Mouse (Mus musculus) adrenal gland, adult 2 months (tissue): ENCODE measurements around the gene Olfr13. TPM values are rescaled to one million over a fixed set of nuclear protein-coding genes. Genes with fewer than 3 reads are reported as not detected.
"Not testable (repeated sequence)": the region's sequence is repeated elsewhere in the genome, so short reads cannot be mapped to it uniquely, and the experiment has no call there.

Experiments
- DNase-seq: peaks from one replicate; pipeline ENCODE4 v3.0.0; 2021
- long read RNA-seq: library from polyadenylated mRNA; stranded (forward); transcript quantifications from one replicate; pipeline ENCODE4 v2.0.0, GENCODE M21; 2021
- polyA plus RNA-seq: library from polyadenylated mRNA; depleted of rRNA; stranded (reverse); fragments of >200 nt; gene quantifications from 2 replicates; pipeline ENCODE4 v1.2.3, GENCODE M21; 2012; rRNA removed
- total RNA-seq, 2 experiments: library from RNA; stranded (reverse); gene quantifications; 2 replicates each; pipeline ENCODE4 v1.2.3; 2021

Gene Olfr13
- total RNA-seq = not detected
- polyA plus RNA-seq = not detected in 2 replicates
- long read RNA-seq = 0 reads

DNA sequence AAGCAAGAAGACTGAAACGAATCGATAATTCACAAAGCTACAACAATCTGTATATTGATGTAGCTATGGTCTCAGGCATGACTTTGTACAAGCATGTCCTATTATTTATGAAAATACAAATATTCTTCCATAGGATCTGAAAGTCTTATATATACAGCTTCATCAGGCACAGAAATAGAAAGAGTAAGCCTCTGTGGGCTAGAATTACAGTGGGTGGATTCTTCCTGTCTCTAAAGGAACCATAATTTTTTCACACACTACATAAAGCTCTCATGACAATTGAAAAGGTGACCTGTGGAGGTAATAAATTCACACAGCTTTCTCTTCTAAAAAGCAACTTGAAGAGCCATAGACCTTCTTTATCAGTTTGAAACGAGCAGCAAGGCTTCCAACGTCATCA is at the start of gene Olfr13:
Gene Olfr13, plus strand, starts transcription at position 301 of the 400 bp plus-strand sequence.
- no peak for DNase-seq

GRCm38 (mm10) chr6:43146267-43146666 is 25.7 kb upstream of the Olfr13 start, which contains the start of gene Olfr237-ps1:
Gene Olfr237-ps1, plus strand, starts transcription at chr6:43146567.
- not testable (repeated sequence) for DNase-seq

DNA sequence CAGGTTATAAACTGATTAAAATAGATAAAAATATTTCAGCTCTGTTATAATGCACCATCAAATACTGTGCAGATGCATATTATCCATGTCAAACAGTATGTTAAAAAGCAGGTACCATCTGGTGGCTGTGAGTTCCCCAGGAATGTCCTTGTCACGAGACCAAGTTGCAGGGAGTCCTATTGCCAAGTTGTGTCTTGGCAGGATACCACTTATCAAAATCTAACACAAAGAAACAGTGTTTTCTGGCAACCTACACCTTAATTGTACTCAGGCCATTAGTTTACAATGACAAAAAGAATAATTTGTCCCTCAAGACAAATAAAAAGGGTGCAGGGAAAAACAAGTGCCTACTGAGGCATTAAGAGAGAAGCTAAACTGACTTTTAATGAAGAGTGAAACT is 12.4 kb upstream of the Olfr13 start:
- no peak for DNase-seq

- no peak for DNase-seq
These were observed 9.0 kb upstream of the Olfr13 start, which contains the start of gene Olfr437 for GRCm38 (mm10) chr6:43162982-43163381. Gene Olfr437, plus strand, starts transcription at chr6:43163282.

DNA sequence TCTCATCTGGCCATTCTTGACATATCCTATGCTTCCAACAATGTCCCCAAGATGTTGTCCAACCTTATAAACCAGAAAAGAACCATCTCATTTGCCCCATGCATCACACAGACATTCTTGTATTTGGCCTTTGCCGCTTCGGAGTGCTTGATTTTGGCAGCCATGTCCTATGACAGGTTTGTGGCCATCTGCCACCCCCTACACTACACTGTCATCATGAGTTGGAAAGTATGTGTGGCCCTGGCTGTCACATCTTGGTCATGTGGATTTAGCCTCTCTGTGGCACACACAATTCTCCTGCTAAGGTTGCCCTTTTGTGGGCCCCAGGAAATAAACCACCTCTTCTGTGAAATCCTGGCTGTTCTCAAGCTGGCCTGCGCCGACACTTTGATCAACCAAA is 4.7 kb upstream of the Olfr13 start:
- no peak for DNase-seq

DNA sequence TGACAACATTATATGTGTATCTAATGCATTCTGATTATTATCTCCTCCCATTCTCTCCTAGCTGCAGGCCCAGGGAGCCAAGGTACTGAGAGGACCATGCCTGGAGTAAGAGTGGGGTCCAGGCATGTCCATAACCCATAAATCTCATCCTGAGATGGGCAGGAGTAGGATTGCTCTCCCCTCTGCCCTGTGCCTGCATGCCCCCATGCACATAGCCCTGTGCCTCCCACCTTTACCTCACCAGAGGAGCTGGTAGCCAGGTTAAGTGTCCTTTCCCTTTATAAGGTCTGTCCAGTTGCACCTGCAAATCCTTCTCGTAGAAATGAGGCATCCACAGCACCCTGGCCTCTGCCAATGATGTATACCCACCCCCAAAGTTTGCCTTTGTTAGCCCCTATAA is 6.2 kb downstream of the Olfr13 start:
- no peak for DNase-seq

- DNase-seq = no peak
These were observed 6.9 kb downstream of the Olfr13 start for GRCm38 (mm10) chr6:43178584-43179501.

- DNase-seq = no peak
These were observed 19.0 kb downstream of the Olfr13 start for GRCm38 (mm10) chr6:43190986-43191385.

DNA sequence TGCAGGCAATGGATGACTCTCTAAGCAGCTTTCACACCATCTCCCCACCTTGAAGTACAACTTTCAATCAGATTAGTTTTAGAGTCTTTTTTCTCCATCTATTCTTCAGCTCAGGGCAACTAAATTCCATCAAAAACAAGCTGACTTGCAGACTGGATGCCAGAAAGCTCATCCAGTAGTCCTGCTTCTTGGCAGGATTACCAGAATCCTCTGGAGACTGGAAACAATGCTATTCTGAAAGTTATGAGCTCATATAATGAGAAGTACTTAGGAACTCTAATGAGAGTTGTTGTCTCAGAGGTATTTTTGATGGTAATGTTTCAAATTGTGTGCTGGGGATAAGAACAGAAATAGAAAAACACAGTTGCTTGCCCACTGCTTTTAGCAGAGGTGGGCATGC is 24.8 kb downstream of the Olfr13 start, which contains the start of gene Olfr435:
Gene Olfr435, plus strand, starts transcription at position 366 of the 400 bp plus-strand sequence.
- DNase-seq = no peak

DNA sequence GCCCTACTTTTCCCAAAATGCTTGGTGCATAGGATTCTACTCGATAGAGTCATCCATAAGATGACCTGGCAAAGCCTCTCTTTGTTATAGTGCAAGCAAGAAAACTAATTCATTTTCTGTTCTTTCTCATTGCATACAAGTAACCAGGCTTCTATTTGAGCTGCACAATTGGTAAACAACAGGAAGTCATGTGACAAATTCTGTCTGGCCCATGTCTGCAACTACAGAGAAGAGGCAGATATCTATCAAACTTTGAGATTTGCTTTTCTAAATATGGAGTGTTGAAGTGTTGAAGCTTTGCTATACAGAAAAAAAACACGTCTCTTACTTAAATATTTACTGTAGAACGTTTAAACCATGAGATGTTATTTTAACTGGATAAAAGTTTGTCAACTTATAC is 26.2 kb downstream of the Olfr13 start:
- no peak for DNase-seq

DNA sequence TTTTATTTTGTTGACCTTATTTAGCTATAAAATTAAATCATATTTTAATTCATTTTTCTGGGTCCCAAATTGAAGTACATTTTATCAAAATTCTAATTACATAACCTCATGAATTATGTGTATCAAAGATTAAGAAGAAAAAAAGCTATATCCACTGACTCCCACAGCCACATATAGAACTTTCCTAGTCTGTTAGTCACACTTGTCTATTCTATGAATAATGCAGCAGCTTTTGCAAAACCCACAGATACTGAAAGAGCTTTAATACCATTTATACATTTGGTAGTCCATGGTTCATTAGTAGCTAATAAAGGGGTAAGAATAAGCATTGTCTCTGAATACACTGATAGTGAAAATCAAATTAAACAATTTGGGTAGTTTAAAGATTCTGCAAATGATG is 30.8 kb downstream of the Olfr13 start:
- no peak for DNase-seq

DNA sequence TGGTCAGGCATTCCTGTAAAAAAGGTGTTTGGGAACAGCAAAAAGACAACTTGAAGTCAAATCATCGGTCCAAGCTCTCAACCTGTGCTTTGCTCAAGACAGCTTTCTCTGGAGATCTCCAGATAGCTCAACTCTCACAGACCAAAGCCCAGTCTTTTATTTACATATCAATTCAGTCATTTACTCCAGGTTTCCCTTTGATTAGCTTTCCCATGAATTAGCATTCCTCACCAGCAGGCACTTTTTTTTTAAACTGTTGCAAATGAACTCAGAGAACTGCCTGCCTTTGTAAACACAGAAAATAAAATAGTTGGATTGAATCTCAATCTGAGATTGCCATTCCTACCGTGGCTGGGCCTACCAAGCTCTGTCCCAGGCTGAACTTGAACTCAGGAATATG is 33.4 kb downstream of the Olfr13 start:
- DNase-seq = no peak

GRCm38 (mm10) chr6:43212873-43213272 is 40.9 kb downstream of the Olfr13 start, which contains the start of gene Olfr434:
Gene Olfr434, plus strand, starts transcription at chr6:43213021.
- DNase-seq = not testable (repeated sequence)

Other genes starting within 250 kb of the Olfr13 start
- not detected for gene Olfr444, start 223.1 kb upstream of the Olfr13 start, total RNA-seq
- gene Olfr444, start 223.1 kb upstream of the Olfr13 start, polyA plus RNA-seq = not detected in 2 replicates
- not detected for gene Olfr441, start 65.8 kb upstream of the Olfr13 start, total RNA-seq
- gene Olfr441, start 65.8 kb upstream of the Olfr13 start, polyA plus RNA-seq = not detected in 2 replicates
- not detected for gene Olfr237-ps1, start 25.6 kb upstream of the Olfr13 start, total RNA-seq
- gene Olfr237-ps1, start 25.6 kb upstream of the Olfr13 start, polyA plus RNA-seq = not detected in 2 replicates
- not detected for gene Olfr437, start 8.9 kb upstream of the Olfr13 start, total RNA-seq
- not detected in 2 replicates for gene Olfr437, start 8.9 kb upstream of the Olfr13 start, polyA plus RNA-seq
- gene Olfr435, start 25.0 kb downstream of the Olfr13 start, total RNA-seq = not detected
- not detected in 2 replicates for gene Olfr435, start 25.0 kb downstream of the Olfr13 start, polyA plus RNA-seq
- gene Olfr434, start 40.9 kb downstream of the Olfr13 start, total RNA-seq = not detected
- not detected in 2 replicates for gene Olfr434, start 40.9 kb downstream of the Olfr13 start, polyA plus RNA-seq
- gene Olfr47, start 59.4 kb downstream of the Olfr13 start, total RNA-seq = not detected
- gene Olfr47, start 59.4 kb downstream of the Olfr13 start, polyA plus RNA-seq = not detected in 2 replicates
- 10 to 100 TPM; 17.0 to 18.2 TPM for gene Arhgef5, start 93.4 kb downstream of the Olfr13 start, total RNA-seq
- gene Arhgef5, start 93.4 kb downstream of the Olfr13 start, polyA plus RNA-seq = 6.7 and 7.8 TPM in 2 replicates
- not detected for gene Nobox, start 137.4 kb downstream of the Olfr13 start, total RNA-seq
- gene Nobox, start 137.4 kb downstream of the Olfr13 start, polyA plus RNA-seq = 0.11 TPM in 1 of 2 replicates, not detected in the other